Mouse (Mus musculus) thymus, adult 2 months (tissue): ENCODE results near the gene Uhrf1bp1.

ENCODE experiments used
- CTCF ChIP-seq: fragments of 200-500 bp; IDR thresholded peaks from 2 replicates; pipeline ENCODE4 v1.5.1; 2012; ENCODE audit warnings: mild to moderate bottlenecking, control low read depth, low read length, moderate library complexity, borderline replicate concordance; ENCODE audit not compliant: control insufficient read depth, poor library complexity, insufficient read depth; ENCODE audit errors: extremely low read depth
- POLR2A ChIP-seq: fragments of 200-500 bp; IDR thresholded peaks from 2 replicates; pipeline ENCODE4 v1.6.1; 2012; ENCODE audit warnings: mild to moderate bottlenecking, low read length, control low read depth, moderate library complexity; ENCODE audit not compliant: control insufficient read depth, poor library complexity, insufficient read depth; ENCODE audit errors: extremely low read depth

DNA sequence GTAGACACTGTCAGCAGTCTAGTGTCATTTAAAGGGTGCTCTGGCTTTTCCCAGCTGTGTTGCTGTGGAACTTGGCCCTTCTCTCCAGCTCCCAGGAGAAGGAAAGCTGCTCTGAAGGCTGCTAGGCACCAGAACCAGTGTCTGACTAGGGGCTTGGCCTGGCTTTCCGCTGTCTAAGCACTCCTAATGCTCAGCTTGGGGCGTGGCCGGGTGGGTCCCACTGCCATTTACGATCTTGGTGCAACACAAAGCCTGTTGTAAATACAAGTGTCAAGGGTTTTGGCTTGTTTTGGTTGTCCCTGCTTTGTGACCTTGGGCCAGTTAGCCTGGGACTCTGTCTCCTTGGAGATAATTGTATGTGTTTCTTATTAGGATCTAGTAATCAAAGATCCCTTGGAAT lies 84.1 kb downstream of the Uhrf1bp1 start:
- TF ChIP-seq POLR2A (no peak), CTCF (no peak)
